Mouse (Mus musculus) megakaryocyte, embryonic 14.5 days (primary cell): ENCODE data around the gene Ubr4.

Experiments used
- FLI1 ChIP-seq: IDR thresholded peaks from 2 replicates; pipeline ENCODE4 v1.6.1; 2012; ENCODE audit warnings: low read length, inconsistent platforms, mixed read lengths
- GATA1 ChIP-seq: IDR thresholded peaks from 3 replicates; pipeline ENCODE4 v1.6.1; 2012; ENCODE audit warnings: mixed read lengths, low read length, inconsistent platforms, borderline replicate concordance

- no peak for TF ChIP-seq GATA1
- TF ChIP-seq FLI1: no peak
Measured at GRCm38 (mm10) chr4:139367336-139367735, 14.9 kb downstream of the Ubr4 start.
